Mouse (Mus musculus) erythroblast, embryonic 14.5 days (primary cell): ENCODE data around the gene Gm45521. TPM values are rescaled to one million over a fixed set of nuclear protein-coding genes. Genes with fewer than 3 reads are reported as not detected.

Experiments
- H3K27me3 ChIP-seq: 2 replicates; pipeline ENCODE4 v1.6.1; 2012; ENCODE audit warnings: inconsistent platforms; ENCODE audit not compliant: control insufficient read depth
- H3K36me3 ChIP-seq: 2 replicates; pipeline ENCODE4 v1.6.1; 2012; ENCODE audit warnings: mild to moderate bottlenecking, inconsistent platforms; ENCODE audit not compliant: control insufficient read depth
- H3K4me1 ChIP-seq: 2 replicates; pipeline ENCODE4 v1.6.1; 2012; ENCODE audit warnings: inconsistent platforms; ENCODE audit not compliant: control insufficient read depth
- H3K4me3 ChIP-seq: replicated peaks from 2 replicates; pipeline ENCODE3; 2012; ENCODE audit warnings: moderate library complexity, mild to moderate bottlenecking, inconsistent platforms
- H3K9me3 ChIP-seq: 2 replicates; pipeline ENCODE4 v1.6.1; 2012; ENCODE audit warnings: low read length, inconsistent platforms, mixed read lengths; ENCODE audit not compliant: control insufficient read depth
- GATA1 ChIP-seq: IDR thresholded peaks from 2 replicates; pipeline ENCODE4 v1.6.1; 2012; ENCODE audit warnings: low read length, inconsistent platforms, mixed read lengths
- TAL1 ChIP-seq: IDR thresholded peaks from 3 replicates; pipeline ENCODE4 v1.6.1; 2012; ENCODE audit warnings: low read length, inconsistent platforms, mixed read lengths
- polyA plus RNA-seq: library from polyadenylated mRNA; stranded (reverse); fragments of >175 nt; gene quantifications from 2 replicates; pipeline ENCODE4 v1.2.3, GENCODE M21; 2012

Gene Gm45521
- polyA plus RNA-seq, 1 experiment = not detected

DNA sequence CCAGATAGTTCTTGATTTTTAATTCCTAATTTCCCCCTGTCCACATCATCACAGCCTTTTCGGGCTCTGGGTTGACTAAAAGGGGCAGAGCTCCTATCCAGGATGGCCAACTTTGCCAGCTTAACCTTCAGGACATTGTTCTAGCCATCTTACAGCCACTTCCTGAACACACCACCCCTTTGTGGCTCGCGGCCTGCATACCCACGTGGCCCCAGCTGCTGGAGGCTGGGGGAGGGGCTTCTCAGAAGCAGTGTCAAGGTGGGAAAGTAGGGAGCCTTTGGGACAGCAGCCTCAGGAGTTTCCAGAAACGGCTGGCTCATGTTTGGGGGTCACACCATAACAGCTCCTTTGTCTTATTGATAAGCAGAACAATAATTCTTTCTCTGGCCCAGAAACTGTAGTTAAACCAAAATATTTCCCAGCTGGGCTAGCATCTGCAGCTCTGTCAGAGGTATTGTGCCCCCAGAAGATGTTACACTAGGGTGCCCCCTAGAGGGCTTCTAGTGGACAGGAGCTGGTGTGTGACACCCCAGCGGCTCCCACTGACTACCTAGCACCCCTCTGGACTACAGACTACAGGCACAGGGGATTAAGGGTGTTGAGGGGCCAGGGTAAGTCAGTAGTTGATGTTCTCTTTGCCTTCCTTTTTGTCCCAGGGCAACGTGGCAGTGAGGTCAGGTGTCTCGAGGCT, 12.6 kb upstream of the Gm45521 start:
- no peaks in the 10 kb centered on the region for H3K27me3 ChIP-seq
- H3K4me3 ChIP-seq = no peak overlapping the region
- peaks cover 9% of the 10 kb centered on the region; the same call in 1 of the 2 replicates for H3K36me3 ChIP-seq
- no peaks in the 10 kb centered on the region for H3K9me3 ChIP-seq
- TF ChIP-seq TAL1 (no peak), GATA1 (no peak)
- H3K4me1 ChIP-seq = no peaks in the 10 kb centered on the region

- Histone ChIP-seq H3K9me3 (no peaks in the 10 kb centered on the region), H3K4me1 (no peaks in the 10 kb centered on the region), H3K36me3 (peaks cover 11% of the 10 kb centered on the region; the same call in 1 of the 2 replicates), H3K27me3 (no peaks in the 10 kb centered on the region), H3K4me3 (no peak overlapping the region)
- TF ChIP-seq GATA1 (no peak), TAL1 (no peak)
Observed at GRCm38 (mm10) chr14:7945261-7945660, 11.8 kb upstream of the Gm45521 start.

DNA sequence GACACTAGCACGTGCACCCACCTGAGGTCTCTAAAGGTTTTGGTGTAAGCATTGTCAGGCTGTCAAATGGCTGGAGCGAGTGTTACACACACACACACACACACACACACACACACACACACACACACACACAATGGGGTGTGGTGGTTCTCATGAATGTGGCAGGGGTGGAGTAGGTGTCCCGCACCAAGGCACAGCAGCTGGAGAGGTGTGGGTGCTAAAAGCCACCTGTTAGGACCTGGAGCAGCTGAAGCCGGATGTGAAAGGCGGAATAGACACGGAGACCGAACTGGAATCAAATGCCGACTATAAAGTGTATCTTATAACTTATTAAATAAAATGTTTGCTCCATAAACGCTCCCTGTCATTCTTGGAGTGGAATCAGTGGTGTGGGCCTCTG, 5.9 kb upstream of the Gm45521 start:
- no peaks in the 10 kb centered on the region for H3K9me3 ChIP-seq
- H3K27me3 ChIP-seq = no peaks in the 10 kb centered on the region
- no peak for TF ChIP-seq TAL1
- no peak for TF ChIP-seq GATA1
- peaks cover 6% of the 10 kb centered on the region; the same call in 1 of the 2 replicates for H3K36me3 ChIP-seq
- H3K4me3 ChIP-seq = no peak overlapping the region
- H3K4me1 ChIP-seq = no peaks in the 10 kb centered on the region

- Histone ChIP-seq H3K9me3 (no peaks in the 10 kb centered on the region), H3K36me3 (peaks cover 6% of the 10 kb centered on the region; the same call in 1 of the 2 replicates), H3K27me3 (no peaks in the 10 kb centered on the region), H3K4me1 (no peaks in the 10 kb centered on the region), H3K4me3 (no peak overlapping the region)
- no peak for TF ChIP-seq TAL1
- TF ChIP-seq GATA1 = no peak
Observed at GRCm38 (mm10) chr14:7952610-7953254, 4.4 kb upstream of the Gm45521 start.

DNA sequence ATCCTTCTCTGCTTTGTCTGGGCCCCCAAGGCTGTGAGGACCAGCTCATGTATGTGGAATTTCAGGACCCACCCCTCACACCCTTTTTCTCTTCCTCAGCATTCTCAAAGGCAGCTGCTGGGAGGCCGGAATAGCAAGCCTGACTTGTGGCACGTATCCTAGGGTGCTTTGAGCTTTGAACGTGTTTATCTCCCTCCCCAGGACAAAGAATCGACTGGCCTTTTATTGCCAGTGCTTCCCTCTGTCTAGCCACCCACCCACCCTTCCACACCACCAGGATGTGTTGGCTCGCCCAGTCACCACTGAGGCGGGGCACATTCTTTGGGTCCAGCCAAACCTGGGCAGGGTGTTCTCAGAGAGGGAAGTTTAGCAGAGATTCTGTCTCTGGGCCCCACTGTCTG, 3.0 kb upstream of the Gm45521 start:
- no peaks in the 10 kb centered on the region for H3K9me3 ChIP-seq
- H3K36me3 ChIP-seq = peaks cover 3% of the 10 kb centered on the region; the same call in 1 of the 2 replicates
- no peaks in the 10 kb centered on the region for H3K27me3 ChIP-seq
- TF ChIP-seq GATA1 (no peak), TAL1 (no peak)
- H3K4me3 ChIP-seq = no peak overlapping the region
- H3K4me1 ChIP-seq = no peaks in the 10 kb centered on the region

GRCm38 (mm10) chr14:7956427-7956826, 661 bp upstream of the Gm45521 start:
- no peaks in the 10 kb centered on the region for H3K4me1 ChIP-seq
- H3K9me3 ChIP-seq = no peaks in the 10 kb centered on the region
- no peaks in the 10 kb centered on the region for H3K27me3 ChIP-seq
- no peak overlapping the region for H3K4me3 ChIP-seq
- no peaks in the 10 kb centered on the region for H3K36me3 ChIP-seq
- no peak for TF ChIP-seq TAL1

- no peaks in the 10 kb centered on the region for H3K27me3 ChIP-seq
- H3K9me3 ChIP-seq = no peaks in the 10 kb centered on the region
- TF ChIP-seq TAL1 = no peak
- TF ChIP-seq GATA1 = no peak
- H3K4me1 ChIP-seq = no peaks in the 10 kb centered on the region
- no peaks in the 10 kb centered on the region for H3K36me3 ChIP-seq
- no peak overlapping the region for H3K4me3 ChIP-seq
Observed at GRCm38 (mm10) chr14:7960616-7961015, 3.5 kb downstream of the Gm45521 start.

GRCm38 (mm10) chr14:7961714-7962113, 4.6 kb downstream of the Gm45521 start:
- Histone ChIP-seq H3K9me3 (no peaks in the 10 kb centered on the region), H3K27me3 (no peaks in the 10 kb centered on the region), H3K4me3 (no peak overlapping the region), H3K36me3 (no peaks in the 10 kb centered on the region), H3K4me1 (no peaks in the 10 kb centered on the region)
- no peak for TF ChIP-seq GATA1
- no peak for TF ChIP-seq TAL1

DNA sequence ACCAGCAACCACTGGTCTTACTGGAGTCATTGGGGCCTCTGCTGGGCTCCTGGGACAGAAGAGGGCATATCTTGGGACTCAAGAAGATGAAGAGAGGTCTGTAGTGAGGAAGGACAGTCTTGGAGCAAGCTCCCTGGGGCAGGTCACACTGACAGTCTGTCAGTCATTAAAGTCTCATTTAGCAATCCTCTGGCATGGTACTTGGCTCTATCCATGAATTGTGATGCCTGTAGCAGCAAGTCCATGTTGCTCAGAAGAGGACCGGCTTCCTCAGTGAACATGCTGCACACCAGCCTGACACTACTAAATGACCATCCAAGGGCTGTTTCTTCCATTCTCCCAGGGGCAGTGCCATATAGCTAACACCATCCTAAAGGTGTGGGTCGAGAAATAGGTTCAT, 5.5 kb downstream of the Gm45521 start:
- Histone ChIP-seq H3K36me3 (no peaks in the 10 kb centered on the region), H3K27me3 (no peaks in the 10 kb centered on the region), H3K4me3 (no peak overlapping the region), H3K4me1 (no peaks in the 10 kb centered on the region), H3K9me3 (no peaks in the 10 kb centered on the region)
- no peak for TF ChIP-seq GATA1
- no peak for TF ChIP-seq TAL1

- H3K27me3 ChIP-seq = no peaks in the 10 kb centered on the region
- TF ChIP-seq GATA1 (no peak), TAL1 (no peak)
- no peaks in the 10 kb centered on the region for H3K9me3 ChIP-seq
Observed at GRCm38 (mm10) chr14:7963160-7963559, 6.1 kb downstream of the Gm45521 start.

More at GRCm38 (mm10) chr14:7963160-7963559, 6.1 kb downstream of the Gm45521 start:
- Histone ChIP-seq H3K36me3 (no peaks in the 10 kb centered on the region), H3K4me3 (no peak overlapping the region), H3K4me1 (no peaks in the 10 kb centered on the region)
